Mouse (Mus musculus) heart, postnatal 0 days (tissue): ENCODE results near the gene Ccdc85c. TPM values are rescaled to one million over a fixed set of nuclear protein-coding genes. Genes with fewer than 3 reads are reported as not detected.
A peak's percentile ranks its signal among the peaks of the same experiment; 100 is the strongest.

Source experiments
- ATAC-seq: fragments of 200-750 bp; cut with Nextera tagmentation; 2 replicates; pipeline ENCODE4 v1.8.0; 2017; ENCODE audit warnings: low read depth, moderate number of reproducible peaks, moderate library complexity; ENCODE audit not compliant: insufficient read depth
- DNase-seq: peaks from one replicate; pipeline ENCODE4 v3.0.0-alpha.2; 2016; ENCODE audit warnings: low spot score
- H3K27ac ChIP-seq: fragments of 300-500 bp; sonication (generic); 2 replicates; pipeline ENCODE4 v1.5.1; 2014; ENCODE audit warnings: low read depth, mild to moderate bottlenecking
- H3K27me3 ChIP-seq: fragments of 300-500 bp; sonication (generic); 2 replicates; pipeline ENCODE4 v1.6.1; 2014; ENCODE audit warnings: low read length, mixed read lengths; ENCODE audit not compliant: control insufficient read depth, insufficient read depth
- H3K36me3 ChIP-seq: fragments of 300-500 bp; sonication (generic); replicated peaks from 2 replicates; pipeline ENCODE4 v1.6.1; 2014; ENCODE audit warnings: low read length, mixed read lengths; ENCODE audit not compliant: control insufficient read depth, insufficient read depth
- H3K4me1 ChIP-seq: fragments of 300-500 bp; sonication (generic); 2 replicates; pipeline ENCODE4 v1.6.1; 2014; ENCODE audit warnings: antibody characterized with exemption; ENCODE audit not compliant: control insufficient read depth, insufficient read depth
- H3K4me2 ChIP-seq: fragments of 300-500 bp; sonication (generic); 2 replicates; pipeline ENCODE4 v1.6.1; 2014; ENCODE audit warnings: low read depth, mild to moderate bottlenecking, low read length, moderate library complexity
- H3K4me3 ChIP-seq: fragments of 300-500 bp; sonication (generic); 2 replicates; pipeline ENCODE4 v1.5.1; 2014; ENCODE audit warnings: low read depth, low read length
- H3K9ac ChIP-seq: fragments of 300-500 bp; sonication (generic); replicated peaks from 2 replicates; pipeline ENCODE4 v1.6.1; 2014; ENCODE audit warnings: low read depth, low read length, mixed read lengths
- H3K9me3 ChIP-seq: fragments of 300-500 bp; sonication (generic); replicated peaks from 2 replicates; pipeline ENCODE4 v1.6.1; 2016; ENCODE audit warnings: low read length; ENCODE audit not compliant: control insufficient read depth
- CTCF ChIP-seq: IDR thresholded peaks from 2 replicates; pipeline ENCODE4 v1.5.1; 2016; ENCODE audit warnings: antibody characterized with exemption, control low read depth, low read depth
- EP300 ChIP-seq: IDR thresholded peaks from 2 replicates; pipeline ENCODE4 v1.6.1; 2016; ENCODE audit warnings: antibody characterized with exemption, low read depth
- WGBS: fragments of 180-500 bp; shearing (Covaris S2); extraction: QIAGEN DNeasy Blood & Tissue Kit; methylation state at CpG from one replicate; pipeline ENCODE4 v1.1.7; 2014; 5-methylcytosine and 5-hydroxymethylcytosine counted together
- polyA plus RNA-seq: library from polyadenylated mRNA; unstranded; fragments of >200 nt; fragmentation: Nextera tagmentation; extraction: Ambion mirVana; gene quantifications from 2 replicates; pipeline ENCODE4 v1.2.1, GENCODE M21; 2015
- total RNA-seq: library from RNA; depleted of rRNA; stranded (reverse); fragments of >200 nt; gene quantifications from 2 replicates; pipeline ENCODE4 v1.2.3, GENCODE M21; 2014; ENCODE audit warnings: low replicate concordance

The Ccdc85c gene
- total and polyA plus RNA-seq, 2 experiments from 2014 or later = 7.8 to 44.7 TPM

GRCm38 (mm10) chr12:108275920-108276822 lies 946 bp upstream of the Ccdc85c start:
- Histone ChIP-seq H3K9me3 (no peaks in the 10 kb centered on the region), H3K4me1 (peaks cover 42% of the 10 kb centered on the region), H3K4me2 (peak overlapping the region; percentile 99), H3K27me3 (peaks cover 3% of the 10 kb centered on the region; the same call in 1 of the 2 replicates), H3K36me3 (no peaks in the 10 kb centered on the region), H3K4me3 (peak overlapping the region; percentile 59), H3K9ac (peak overlapping the region; percentile 41), H3K27ac (peak overlapping the region; percentile 54)
- DNase-seq (peak; percentile 18), ATAC-seq (0 out of 2 replicates have a peak, but pooled peaks have one; percentile 0)
- 1% methylated on average over 46 of the region's 47 CpGs for WGBS
- no peak for TF ChIP-seq CTCF

DNA sequence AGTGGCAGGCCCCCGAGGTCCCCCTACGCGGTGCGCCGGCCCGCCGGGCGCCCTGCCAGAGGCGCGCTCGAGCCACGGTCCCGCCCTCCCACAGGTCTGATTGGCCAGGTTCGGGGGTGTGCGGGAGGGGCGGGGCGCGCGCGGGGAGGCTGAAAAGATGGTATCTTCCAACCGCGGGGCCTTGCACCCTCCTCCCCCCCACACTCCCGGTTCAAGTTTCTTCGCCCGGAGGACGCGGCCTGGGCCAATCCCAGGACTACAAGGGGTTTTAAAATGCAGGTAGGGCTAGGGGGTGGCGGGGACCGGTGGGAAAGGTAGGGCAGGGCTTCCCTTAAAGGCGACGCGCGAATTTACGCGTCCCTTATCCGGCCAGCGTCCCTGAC lies 274 bp upstream of the Ccdc85c start:
- H3K27ac ChIP-seq = peak overlapping the region; percentile 54
- peaks cover 48% of the 10 kb centered on the region for H3K4me1 ChIP-seq
- peak; percentile 95 for DNase-seq
- WGBS = under 1% methylated on average over 36 of the region's 37 CpGs
- no peaks in the 10 kb centered on the region for H3K9me3 ChIP-seq
- peak; percentile 97 for ATAC-seq
- H3K27me3 ChIP-seq = peaks cover 3% of the 10 kb centered on the region; the same call in 1 of the 2 replicates
- H3K4me2 ChIP-seq = peak overlapping the region; percentile 99
- no peak for TF ChIP-seq CTCF
- TF ChIP-seq EP300 = no peak; the same call in 1 of the 2 replicates
- peak overlapping the region; percentile 59 for H3K4me3 ChIP-seq
- no peaks in the 10 kb centered on the region for H3K36me3 ChIP-seq
- peak overlapping the region; percentile 41 for H3K9ac ChIP-seq

- under 1% methylated on average over 30 of the region's 35 CpGs for WGBS
- H3K36me3 ChIP-seq = no peaks in the 10 kb centered on the region
- no peaks in the 10 kb centered on the region for H3K9me3 ChIP-seq
- peaks cover 61% of the 10 kb centered on the region for H3K4me1 ChIP-seq
- H3K4me3 ChIP-seq = peak overlapping the region; percentile 59
- no peak overlapping the region for H3K27ac ChIP-seq
- ATAC-seq (no peak), DNase-seq (no peak)
- peak overlapping the region; percentile 65 for H3K9ac ChIP-seq
- H3K27me3 ChIP-seq = peaks cover 3% of the 10 kb centered on the region; the same call in 1 of the 2 replicates
- peak overlapping the region; percentile 99 for H3K4me2 ChIP-seq
- TF ChIP-seq EP300 = no peak
- no peak for TF ChIP-seq CTCF
These were observed 971 bp downstream of the Ccdc85c start for GRCm38 (mm10) chr12:108274313-108274595.

GRCm38 (mm10) chr12:108273466-108274312 lies 1.5 kb downstream of the Ccdc85c start:
- DNase-seq = no peak
- Histone ChIP-seq H3K9ac (peak overlapping the region; percentile 65), H3K4me1 (peaks cover 61% of the 10 kb centered on the region), H3K9me3 (no peaks in the 10 kb centered on the region), H3K36me3 (no peaks in the 10 kb centered on the region), H3K27me3 (peaks cover 3% of the 10 kb centered on the region; the same call in 1 of the 2 replicates), H3K27ac (no peak overlapping the region), H3K4me2 (peak overlapping the region; percentile 99), H3K4me3 (peak overlapping the region; percentile 59)
- TF ChIP-seq CTCF (no peak), EP300 (no peak)
- 7% methylated on average over 21 of the region's 21 CpGs for WGBS
- no peak for ATAC-seq

- no peak for DNase-seq
- H3K4me1 ChIP-seq = peaks cover 69% of the 10 kb centered on the region
- no peaks in the 10 kb centered on the region for H3K27me3 ChIP-seq
- TF ChIP-seq CTCF (no peak), EP300 (no peak)
- no peaks in the 10 kb centered on the region for H3K9me3 ChIP-seq
- no peak for ATAC-seq
- no peaks in the 10 kb centered on the region for H3K36me3 ChIP-seq
- no peak overlapping the region for H3K27ac ChIP-seq
- peak overlapping the region; percentile 25; the same call in 1 of the 2 replicates for H3K4me2 ChIP-seq
- no peak overlapping the region for H3K4me3 ChIP-seq
- H3K9ac ChIP-seq = no peak overlapping the region
- 63% methylated on average over 7 of the region's 7 CpGs for WGBS
These were observed 3.0 kb downstream of the Ccdc85c start for GRCm38 (mm10) chr12:108272143-108272635.
